Comparison of ENCODE assay signal across 8 mouse cellular contexts in the genomic region with DNA sequence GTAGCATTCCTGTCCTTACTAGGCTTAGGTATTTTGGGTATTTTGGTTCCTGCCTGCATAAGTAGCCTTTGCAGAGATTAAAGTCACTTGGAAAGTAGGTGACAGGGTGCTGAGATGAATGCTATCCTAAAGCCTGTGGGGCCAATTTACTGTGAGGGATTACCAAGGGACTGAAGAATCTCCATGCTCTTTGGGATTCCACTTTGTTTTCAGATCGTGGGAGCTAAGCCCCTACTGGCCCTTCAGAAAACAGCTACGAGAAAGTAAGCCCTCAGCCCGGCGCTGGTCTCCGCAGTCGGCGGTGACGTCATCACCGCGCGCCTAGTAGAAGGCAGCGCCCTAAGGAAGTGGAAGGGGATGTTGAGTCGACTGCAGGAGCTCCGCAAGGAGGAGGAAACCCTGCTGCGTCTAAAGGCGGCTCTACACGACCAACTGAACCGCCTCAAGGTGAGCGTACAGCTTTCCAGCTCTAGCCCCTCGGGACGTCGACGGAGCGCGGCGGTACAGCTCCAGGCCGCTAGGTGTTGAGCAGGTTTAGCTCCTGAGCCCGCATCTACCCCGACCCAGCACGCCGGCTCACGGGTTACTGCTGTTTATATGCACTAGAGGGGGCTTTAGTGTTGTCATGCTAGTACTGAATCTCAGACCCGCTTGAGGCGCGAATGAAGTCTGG. TPM values are rescaled to one million over a fixed set of nuclear protein-coding genes. Genes with fewer than 3 reads are reported as not detected.
DNase-seq lines count a peak whose midpoint lies in the region; ATAC-seq and TF ChIP-seq lines count a peak whose summit lies in the region.

Snapc5 (plus strand) TSS at position 301 of the 673 bp plus-strand sequence.

- no peak for TF ChIP-seq EP300 in lung, postnatal 0 days (IDR thresholded peaks at IDR 0.05)

- H3K9me3 ChIP-seq in hindbrain, embryonic 10.5 days, result no peaks in the 10 kb centered on the region
- no peaks in the 10 kb centered on the region for H3K9me3 ChIP-seq in lung, postnatal 0 days (ENCODE audit: low read length)

- DNase-seq in MEL-GATA-1-ER (ENCODE audit: extremely low read depth, low read depth), result peak; percentile 73
- peak; percentile 81 for DNase-seq in cerebellum, adult 8-10 months
- DNase-seq in hindbrain, embryonic 10.5 days (ENCODE audit: low spot score), result peak; percentile 92
- peak; percentile 94 for DNase-seq in layer of hippocampus, adult 9-11 months
- DNase-seq in lung, postnatal 0 days (ENCODE audit: low spot score), result peak; percentile 98
- peak; percentile 83 for DNase-seq in ovary, postnatal 14 days (ENCODE audit: low spot score)
- DNase-seq in thymus, postnatal 14 days, result peak; percentile 92

- peak; percentile 71 for TF ChIP-seq CTCF in lung, postnatal 0 days (IDR thresholded peaks at IDR 0.05)

- ATAC-seq in frontal cortex, adult (ENCODE audit: low TSS enrichment), result peak; percentile 82
- peak; percentile 97 for ATAC-seq in lung, postnatal 0 days

- under 1% methylated on average over 35 of the region's 35 CpGs for WGBS in hindbrain, embryonic 10.5 days
- under 1% methylated on average over 35 of the region's 35 CpGs for WGBS in lung, postnatal 0 days

- H3K4me1 ChIP-seq in hindbrain, embryonic 10.5 days (replicated peaks), result peaks cover 34% of the 10 kb centered on the region
- H3K4me1 ChIP-seq in lung, postnatal 0 days (ENCODE audit: insufficient read depth, low read depth, low read length), result peaks cover 9% of the 10 kb centered on the region; the same call in 1 of the 2 replicates

- H3K4me2 ChIP-seq in lung, postnatal 0 days (replicated peaks; ENCODE audit: low read depth, low read length), result peak within 1 kb of the TSS; percentile 56

- H3K36me3 ChIP-seq in hindbrain, embryonic 10.5 days, result peaks cover 86% of the 10 kb centered on the region
- H3K36me3 ChIP-seq in lung, postnatal 0 days (ENCODE audit: insufficient read depth, low read length), result peaks cover 29% of the 10 kb centered on the region

- peak within 1 kb of the TSS; percentile 37 for H3K9ac ChIP-seq in lung, postnatal 0 days (replicated peaks; ENCODE audit: low read depth)

- no peaks in the 10 kb centered on the region for H3K27me3 ChIP-seq in hindbrain, embryonic 10.5 days (ENCODE audit: insufficient read depth, poor library complexity, severe bottlenecking)
- no peaks in the 10 kb centered on the region for H3K27me3 ChIP-seq in lung, postnatal 0 days (replicated peaks; ENCODE audit: insufficient read depth, low read length)

- peak within 1 kb of the TSS; percentile 86 for H3K27ac ChIP-seq in hindbrain, embryonic 10.5 days
- peak within 1 kb of the TSS; percentile 87 for H3K27ac ChIP-seq in lung, postnatal 0 days (ENCODE audit: low read length)

- peak within 1 kb of the TSS; percentile 73 for H3K4me3 ChIP-seq in hindbrain, embryonic 10.5 days
- H3K4me3 ChIP-seq in lung, postnatal 0 days (ENCODE audit: low read depth, low read length), result peak within 1 kb of the TSS; percentile 59

RNA-seq across cellular contexts. Expression of gene Snapc5, which starts in this region (rescaled TPM):
- 38.3 and 39.8 TPM in 2 replicates for polyA plus RNA-seq in hindbrain, embryonic 10.5 days (2016; fragmentation: Nextera tagmentation; extraction: Ambion mirVana)
- 35.5 and 47.4 TPM in 2 replicates for polyA plus RNA-seq in lung, postnatal 0 days (2015; fragmentation: Nextera tagmentation; extraction: Ambion mirVana)

Comparison
In these comparisons a context has a peak if more than half of its experiments do, and no peak if none do; other contexts are left out.
1. Peak in every context shown above with its lines: DNase-seq, ATAC-seq, H3K4me3 ChIP-seq and H3K27ac ChIP-seq.